Mouse (Mus musculus) myocyte (in vitro differentiated cells): ENCODE data around the gene Slc2a1. TPM values are rescaled to one million over a fixed set of nuclear protein-coding genes. Genes with fewer than 3 reads are reported as not detected.

Experiments used
- H3K27me3 ChIP-seq: one replicate; pipeline ENCODE4 v1.6.1; 2011; ENCODE audit not compliant: control insufficient read depth, insufficient read depth, insufficient read length
- H3K36me3 ChIP-seq: one replicate; pipeline ENCODE4 v1.6.1; 2011; ENCODE audit not compliant: control insufficient read depth, insufficient read depth
- H3K4me2 ChIP-seq: one replicate; pipeline ENCODE4 v1.6.1; 2011; ENCODE audit warnings: low read depth, control low read depth
- H3K4me3 ChIP-seq: one replicate; pipeline ENCODE4 v1.5.1; 2011; ENCODE audit warnings: mild to moderate bottlenecking, control low read depth, moderate library complexity
- H3K79me2 ChIP-seq: one replicate; pipeline ENCODE4 v1.6.1; 2011; ENCODE audit not compliant: control insufficient read depth, insufficient read depth
- H3ac ChIP-seq: one replicate; pipeline ENCODE4 v1.6.1; 2011; ENCODE audit not compliant: control insufficient read depth, insufficient read length
- CEBPB ChIP-seq: IDR thresholded peaks from 2 replicates; pipeline ENCODE4 v1.6.1; 2011; ENCODE audit warnings: mild to moderate bottlenecking, moderate library complexity; ENCODE audit not compliant: poor library complexity, insufficient read depth, severe bottlenecking
- E2F4 ChIP-seq: IDR thresholded peaks from one replicate; pipeline ENCODE4 v1.6.1; 2011; ENCODE audit warnings: mild to moderate bottlenecking, control low read depth, moderate library complexity; ENCODE audit not compliant: insufficient read depth
- MAX ChIP-seq: IDR thresholded peaks from one replicate; pipeline ENCODE4 v1.6.1; 2011; ENCODE audit warnings: low read depth, mild to moderate bottlenecking, control low read depth
- MYOD1 ChIP-seq, 3 experiments: IDR thresholded peaks; one replicate each; pipeline ENCODE4 v1.6.1; 2011; ENCODE audit warnings: control low read depth in 2 of 3, low read depth in 2 of 3, mild to moderate bottlenecking in 2 of 3, moderate library complexity in 1 of 3; ENCODE audit not compliant: insufficient read length in 2 of 3, control insufficient read depth in 1 of 3
- MYOG ChIP-seq, 3 experiments: IDR thresholded peaks; one replicate each; pipeline ENCODE4 v1.6.1; 2011; ENCODE audit warnings: control low read depth in 2 of 3, low read depth in 2 of 3, mild to moderate bottlenecking in 2 of 3; ENCODE audit not compliant: insufficient read length in 2 of 3, control insufficient read depth in 1 of 3, insufficient read depth in 1 of 3
- POLR2A ChIP-seq: IDR thresholded peaks from one replicate; pipeline ENCODE4 v1.6.1; 2011; ENCODE audit warnings: low read depth, mild to moderate bottlenecking, control low read depth, moderate library complexity; ENCODE audit not compliant: insufficient read length
- POLR2AphosphoS2 ChIP-seq: IDR thresholded peaks from one replicate; pipeline ENCODE4 v1.6.1; 2011; ENCODE audit warnings: low read depth, control low read depth; ENCODE audit not compliant: insufficient read length
- REST ChIP-seq: IDR thresholded peaks from one replicate; pipeline ENCODE4 v1.6.1; 2011; ENCODE audit warnings: mild to moderate bottlenecking, control low read depth, moderate library complexity; ENCODE audit not compliant: insufficient read depth, insufficient read length
- SRF ChIP-seq: IDR thresholded peaks from one replicate; pipeline ENCODE4 v1.6.1; 2011; ENCODE audit warnings: low read depth; ENCODE audit not compliant: control insufficient read depth, insufficient read length
- TCF12 ChIP-seq: IDR thresholded peaks from one replicate; pipeline ENCODE4 v1.6.1; 2011; ENCODE audit warnings: mild to moderate bottlenecking, control low read depth; ENCODE audit not compliant: poor library complexity, insufficient read depth, severe bottlenecking
- TCF3 ChIP-seq: IDR thresholded peaks from one replicate; pipeline ENCODE4 v1.6.1; 2011; ENCODE audit warnings: low read depth, control low read depth; ENCODE audit not compliant: insufficient read length
- USF1 ChIP-seq: IDR thresholded peaks from one replicate; pipeline ENCODE4 v1.6.1; 2011; ENCODE audit warnings: low read depth, mild to moderate bottlenecking, control low read depth, moderate library complexity
- polyA plus RNA-seq: library from polyadenylated mRNA; unstranded; fragments of >200 nt; fragmentation: generic; extraction: Trizol; gene quantifications from one replicate; pipeline ENCODE4 v1.2.1, GENCODE M21; 2012; ENCODE audit warnings: missing spikeins

Gene Slc2a1
- polyA plus RNA-seq, 1 experiment = 55.8 TPM

- Histone ChIP-seq H3K27me3 (no peaks in the 10 kb centered on the region), H3K4me2 (no peak overlapping the region), H3K36me3 (no peaks in the 10 kb centered on the region), H3K79me2 (no peaks in the 10 kb centered on the region), H3K4me3 (no peak overlapping the region), H3ac (no peak overlapping the region)
- no peak for TF ChIP-seq SRF
- no peak for TF ChIP-seq MAX
- TF ChIP-seq USF1 = no peak
- TF ChIP-seq TCF3 = no peak
- no peak for TF ChIP-seq TCF12
- TF ChIP-seq POLR2AphosphoS2 = no peak
These were observed 34.9 kb upstream of the Slc2a1 start for GRCm38 (mm10) chr4:119073626-119074025.

- TF ChIP-seq TCF3 (no peak), SRF (no peak), MYOD1 (IDR thresholded peaks at IDR 0.05; ENCODE audit: control insufficient read depth in 1 of 3, insufficient read length in 2 of 3, low read depth in 2 of 3) (no peak), E2F4 (no peak), USF1 (no peak), MYOG (IDR thresholded peaks at IDR 0.05; ENCODE audit: control insufficient read depth in 1 of 3, insufficient read depth in 1 of 3, insufficient read length in 2 of 3, low read depth in 2 of 3) (no peak), CEBPB (no peak), TCF12 (no peak), REST (no peak), POLR2AphosphoS2 (no peak), MAX (no peak)
- H3K4me3 ChIP-seq = no peak overlapping the region
These were observed 33.9 kb upstream of the Slc2a1 start for GRCm38 (mm10) chr4:119074596-119074995.

GRCm38 (mm10) chr4:119075273-119075672 lies 33.2 kb upstream of the Slc2a1 start:
- H3K36me3 ChIP-seq = no peaks in the 10 kb centered on the region
- no peak overlapping the region for H3K4me3 ChIP-seq
- H3K27me3 ChIP-seq = no peaks in the 10 kb centered on the region
- H3K4me2 ChIP-seq = no peak overlapping the region
- no peaks in the 10 kb centered on the region for H3K79me2 ChIP-seq
- TF ChIP-seq TCF3 = no peak
- TF ChIP-seq SRF = no peak
- no peak for TF ChIP-seq REST
- no peak for TF ChIP-seq E2F4
- no peak overlapping the region for H3ac ChIP-seq

More at GRCm38 (mm10) chr4:119074596-119074995, 33.9 kb upstream of the Slc2a1 start:
- no peak overlapping the region for H3ac ChIP-seq
- no peaks in the 10 kb centered on the region for H3K36me3 ChIP-seq
- no peaks in the 10 kb centered on the region for H3K27me3 ChIP-seq
- H3K79me2 ChIP-seq = no peaks in the 10 kb centered on the region
- no peak overlapping the region for H3K4me2 ChIP-seq

- Histone ChIP-seq H3K79me2 (no peaks in the 10 kb centered on the region), H3ac (no peak overlapping the region), H3K4me2 (no peak overlapping the region), H3K36me3 (no peaks in the 10 kb centered on the region), H3K4me3 (no peak overlapping the region), H3K27me3 (no peaks in the 10 kb centered on the region)
- TF ChIP-seq POLR2A (no peak), MYOG (IDR thresholded peaks at IDR 0.05; ENCODE audit: control insufficient read depth in 1 of 3, insufficient read depth in 1 of 3, insufficient read length in 2 of 3, low read depth in 2 of 3) (no peak), CEBPB (no peak), POLR2AphosphoS2 (no peak), MAX (no peak), SRF (no peak), TCF3 (no peak), TCF12 (no peak), MYOD1 (IDR thresholded peaks at IDR 0.05; ENCODE audit: control insufficient read depth in 1 of 3, insufficient read length in 2 of 3, low read depth in 2 of 3) (no peak), USF1 (no peak), REST (no peak), E2F4 (no peak)
These were observed 32.2 kb upstream of the Slc2a1 start for GRCm38 (mm10) chr4:119076336-119076735.

- TF ChIP-seq SRF = no peak
- TF ChIP-seq MYOG (IDR thresholded peaks at IDR 0.05; ENCODE audit: control insufficient read depth in 1 of 3, insufficient read depth in 1 of 3, insufficient read length in 2 of 3, low read depth in 2 of 3) = peak in 1 of 3 experiments; percentile 52
- no peak overlapping the region for H3K4me2 ChIP-seq
These were observed 31.3 kb upstream of the Slc2a1 start for GRCm38 (mm10) chr4:119077084-119077682.

More at GRCm38 (mm10) chr4:119077084-119077682, 31.3 kb upstream of the Slc2a1 start:
- Histone ChIP-seq H3ac (no peak overlapping the region), H3K79me2 (no peaks in the 10 kb centered on the region), H3K4me3 (no peak overlapping the region), H3K36me3 (no peaks in the 10 kb centered on the region), H3K27me3 (no peaks in the 10 kb centered on the region)
